Mouse (Mus musculus) adrenal gland, adult 8-10 months (tissue): Measurements from ENCODE around the gene Msh2. TPM values are rescaled to one million over a fixed set of nuclear protein-coding genes. Genes with fewer than 3 reads are reported as not detected.

Source experiments
- DNase-seq: peaks from one replicate; pipeline ENCODE4 v3.0.0; 2022
- total RNA-seq, 4 experiments: library from RNA; stranded (reverse); gene quantifications; 2 replicates each; pipeline ENCODE4 v1.2.4; 2022

Gene Msh2
- total RNA-seq, 4 experiments from 2014 or later = 20.8 to 27.1 (median 23.5) TPM

GRCm38 (mm10) chr17:87700101-87700500 is 28.0 kb downstream of the Msh2 start:
- no peak for DNase-seq

- DNase-seq = no peak
These were observed 52.6 kb downstream of the Msh2 start for GRCm38 (mm10) chr17:87724727-87725126.

GRCm38 (mm10) chr17:87726489-87727356 is 54.6 kb downstream of the Msh2 start:
- DNase-seq = no peak

GRCm38 (mm10) chr17:87731962-87732361 is 59.8 kb downstream of the Msh2 start:
- no peak for DNase-seq

GRCm38 (mm10) chr17:87734471-87734870 is 62.3 kb downstream of the Msh2 start:
- DNase-seq = no peak

GRCm38 (mm10) chr17:87737144-87737543 is 65.0 kb downstream of the Msh2 start:
- DNase-seq = no peak

- no peak for DNase-seq
These were observed 67.7 kb downstream of the Msh2 start for GRCm38 (mm10) chr17:87739835-87740234.

GRCm38 (mm10) chr17:87744985-87745925 is 73.1 kb downstream of the Msh2 start:
- no peak for DNase-seq

- DNase-seq = peak; percentile 5
These were observed 74.1 kb downstream of the Msh2 start for GRCm38 (mm10) chr17:87745926-87746888.

- DNase-seq = no peak
These were observed 88.2 kb downstream of the Msh2 start for GRCm38 (mm10) chr17:87760315-87760714.

GRCm38 (mm10) chr17:87763146-87763545 is 91.0 kb downstream of the Msh2 start:
- DNase-seq = no peak

- no peak for DNase-seq
These were observed 92.9 kb downstream of the Msh2 start for GRCm38 (mm10) chr17:87765031-87765430.

- DNase-seq = no peak
These were observed 94.8 kb downstream of the Msh2 start for GRCm38 (mm10) chr17:87766888-87767287.

GRCm38 (mm10) chr17:87770766-87771165 is 98.6 kb downstream of the Msh2 start:
- peak; percentile 15 for DNase-seq

GRCm38 (mm10) chr17:87773175-87773574 is 101.0 kb downstream of the Msh2 start:
- no peak for DNase-seq

Other genes with a start within 250 kb of the Msh2 start
- not detected for gene Stpg4, start 244.6 kb upstream of the Msh2 start, total RNA-seq
- gene Calm2, start 225.4 kb upstream of the Msh2 start, total RNA-seq = 100 to 1,000 TPM; 507 to 545 (median 540) TPM
- under 1 TPM in 2 of 4 experiments, not detected in 2; 0.32 to 0.56 TPM for gene Epcam, start 36.4 kb upstream of the Msh2 start, total RNA-seq
- gene Kcnk12, start 125.7 kb downstream of the Msh2 start, total RNA-seq = under 1 TPM; 0.14 to 0.54 (median 0.19) TPM
- not detected for gene Rpl36-ps4, start 248.6 kb downstream of the Msh2 start, total RNA-seq